Mouse (Mus musculus) left cerebral cortex, adult 18-20 months (tissue): Measurements from ENCODE around the gene Rnf208. TPM values are rescaled to one million over a fixed set of nuclear protein-coding genes. Genes with fewer than 3 reads are reported as not detected.

Experiments used
- DNase-seq, 2 experiments: peaks; one replicate each; pipeline ENCODE4 v3.0.0; 2021 to 2022; ENCODE audit warnings: low spot score in 2 of 2, mixed read lengths in 1 of 2
- total RNA-seq, 2 experiments: library from RNA; stranded (reverse); gene quantifications; 2 replicates each; pipeline ENCODE4 v1.2.3; 2021

Gene Rnf208
- total RNA-seq, 2 experiments from 2014 or later = 252 to 262 TPM

- DNase-seq = peak; percentile 74 to 77
Measured at GRCm38 (mm10) chr2:25223681-25224491, 18.2 kb upstream of the Rnf208 start.

GRCm38 (mm10) chr2:25224492-25224765, 17.6 kb upstream of the Rnf208 start, which contains the start of gene Tubb4b:
TSS of gene Tubb4b (minus strand) at chr2:25224702.
- DNase-seq = no peak

- peak; percentile 95 to 98 for DNase-seq
Measured at GRCm38 (mm10) chr2:25224766-25225752, 17.0 kb upstream of the Rnf208 start.

GRCm38 (mm10) chr2:25225811-25226379, 16.2 kb upstream of the Rnf208 start:
- DNase-seq = no peak

- no peak for DNase-seq
Measured at GRCm38 (mm10) chr2:25226864-25227263, 15.2 kb upstream of the Rnf208 start.

GRCm38 (mm10) chr2:25227406-25227805, 14.6 kb upstream of the Rnf208 start:
- DNase-seq = no peak

GRCm38 (mm10) chr2:25228431-25228889, 13.6 kb upstream of the Rnf208 start:
- peak; percentile 79 to 81 for DNase-seq

GRCm38 (mm10) chr2:25228995-25229530, 13.0 kb upstream of the Rnf208 start:
- no peak for DNase-seq

GRCm38 (mm10) chr2:25229582-25229981, 12.5 kb upstream of the Rnf208 start:
- no peak for DNase-seq

GRCm38 (mm10) chr2:25230581-25230980, 11.5 kb upstream of the Rnf208 start:
- DNase-seq = no peak

- no peak for DNase-seq
Measured at GRCm38 (mm10) chr2:25231038-25231437, 11.0 kb upstream of the Rnf208 start.

- no peak for DNase-seq
Measured at GRCm38 (mm10) chr2:25233421-25233820, 8.6 kb upstream of the Rnf208 start.

GRCm38 (mm10) chr2:25234050-25234449, 8.0 kb upstream of the Rnf208 start, which contains the start of gene Slc34a3:
TSS of gene Slc34a3 (minus strand) at chr2:25234364.
- DNase-seq = no peak

GRCm38 (mm10) chr2:25234551-25235220, 7.4 kb upstream of the Rnf208 start:
- DNase-seq = no peak

GRCm38 (mm10) chr2:25236614-25237013, 5.4 kb upstream of the Rnf208 start, which contains the start of gene Rnf224:
TSS of gene Rnf224 (minus strand) at chr2:25236787.
- DNase-seq = no peak

- DNase-seq = no peak
Measured at GRCm38 (mm10) chr2:25237522-25237921, 4.5 kb upstream of the Rnf208 start.

GRCm38 (mm10) chr2:25238106-25238505, 3.9 kb upstream of the Rnf208 start:
- DNase-seq = no peak

GRCm38 (mm10) chr2:25239766-25240165, 2.3 kb upstream of the Rnf208 start:
- no peak for DNase-seq

GRCm38 (mm10) chr2:25240310-25240709, 1.7 kb upstream of the Rnf208 start:
- DNase-seq = no peak

- DNase-seq = peak; percentile 69 to 75
Measured at GRCm38 (mm10) chr2:25240723-25241437, 1.2 kb upstream of the Rnf208 start.
